Comparison of ENCODE assay signal across 11 mouse cellular contexts in the genomic region with DNA sequence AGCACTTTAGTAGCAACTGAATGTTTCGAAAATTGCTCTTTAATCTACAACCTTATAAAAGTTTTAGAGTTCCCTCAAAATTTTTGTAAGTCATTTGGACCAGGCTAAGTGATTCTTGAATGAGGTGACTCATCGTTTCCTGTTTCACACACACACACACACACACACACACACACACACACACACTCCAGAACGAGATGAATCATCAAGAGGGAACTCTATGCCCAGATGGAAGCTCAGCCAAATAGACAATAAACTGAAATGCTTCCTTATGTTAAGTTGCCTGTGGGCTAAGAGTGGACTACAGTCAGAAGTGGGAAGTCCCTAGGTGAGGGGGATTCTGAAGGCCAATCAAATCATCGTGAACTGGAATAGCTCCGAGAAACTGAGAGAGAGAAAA.
A peak's percentile ranks its signal among the peaks of the same experiment; 100 is the strongest.
DNase-seq lines count a peak whose midpoint lies in the region; ATAC-seq and TF ChIP-seq lines count a peak whose summit lies in the region.
"Had no signal": no experiment of that assay in that cellular context is flagged by ENCODE, and none has a peak within 500 bp of the region (broad histone marks: within the 10 kb centered on the region; RNA-seq: fewer than 3 reads in every experiment).

No protein-coding gene starts in this region.

- no peak overlapping the region for H3K4me2 ChIP-seq in forebrain, embryonic 14.5 days (ENCODE audit: low read length)
- H3K4me2 ChIP-seq: embryonic facial prominence, embryonic 15.5 days; hindbrain, embryonic 13.5 days had no signal

- H3K9ac ChIP-seq in forebrain, embryonic 14.5 days (ENCODE audit: low read length), result no peak overlapping the region
- H3K9ac ChIP-seq: embryonic facial prominence, embryonic 15.5 days; hindbrain, embryonic 13.5 days had no signal

- intact Hi-C loops in left cerebral cortex, adult 2 months (cut with DNase I), result no loop called here

- peak; percentile 18 for DNase-seq in urinary bladder, postnatal 25 days (ENCODE audit: low spot score)
- DNase-seq in urinary bladder, postnatal 4 days (ENCODE audit: low spot score in 2 of 2), result no peak
- DNase-seq in brain, adult 2 months (ENCODE audit: low read depth, low spot score), result peak; percentile 79
- DNase-seq in left cerebral cortex, adult 2 months (ENCODE audit: extremely low spot score in 1 of 2, low spot score in 2 of 2), result peak; percentile 35 to 37
- no peak for DNase-seq in cerebellum, postnatal 36 days
- DNase-seq in forebrain, embryonic 14.5 days (ENCODE audit: low spot score), result no peak
- no peak for DNase-seq in lung, adult 2 months
- DNase-seq: gastrocnemius, postnatal 36 days; midbrain, embryonic 14.5 days had no signal

- no peaks in the 10 kb centered on the region for H3K27me3 ChIP-seq in forebrain, embryonic 14.5 days (replicated peaks; ENCODE audit: control insufficient read depth, insufficient read depth, low read length)
- H3K27me3 ChIP-seq: embryonic facial prominence, embryonic 15.5 days; hindbrain, embryonic 13.5 days had no signal

- no peak overlapping the region for H3K4me3 ChIP-seq in left cerebral cortex, adult 2 months
- no peak overlapping the region for H3K4me3 ChIP-seq in forebrain, embryonic 14.5 days (ENCODE audit: low read depth, low read length)
- H3K4me3 ChIP-seq in lung, adult 2 months (replicated peaks; ENCODE audit: extremely low read depth, low read depth, low read length), result no peak overlapping the region
- H3K4me3 ChIP-seq: embryonic facial prominence, embryonic 15.5 days; hindbrain, embryonic 13.5 days had no signal

- H3K9me3 ChIP-seq in forebrain, embryonic 14.5 days (replicated peaks; ENCODE audit: control insufficient read depth, low read length), result no peaks in the 10 kb centered on the region
- H3K9me3 ChIP-seq: embryonic facial prominence, embryonic 15.5 days; hindbrain, embryonic 13.5 days had no signal

- TF ChIP-seq POLR2A in lung, adult 2 months (IDR thresholded peaks at IDR 0.05; ENCODE audit: borderline replicate concordance, extremely low read depth, low read depth, low read length), result no peak

- H3K36me3 ChIP-seq in forebrain, embryonic 14.5 days (ENCODE audit: control insufficient read depth, insufficient read depth, low read length), result no peaks in the 10 kb centered on the region
- H3K36me3 ChIP-seq: embryonic facial prominence, embryonic 15.5 days; hindbrain, embryonic 13.5 days had no signal

- ATAC-seq in forebrain, embryonic 14.5 days, result no peak

- WGBS in forebrain, embryonic 14.5 days, result 82% methylated on average over 5 of the region's 5 CpGs
- 60% methylated on average over 5 of the region's 5 CpGs for WGBS in lung, adult 2 months

- no peaks in the 10 kb centered on the region for H3K4me1 ChIP-seq in forebrain, embryonic 14.5 days (ENCODE audit: control insufficient read depth, insufficient read depth, low read length)
- no peaks in the 10 kb centered on the region for H3K4me1 ChIP-seq in lung, adult 2 months (ENCODE audit: control insufficient read depth, insufficient read depth, low read length)
- H3K4me1 ChIP-seq: embryonic facial prominence, embryonic 15.5 days; hindbrain, embryonic 13.5 days had no signal

- no peak for TF ChIP-seq CTCF in left cerebral cortex, adult 2 months (IDR thresholded peaks at IDR 0.05)
- no peak for TF ChIP-seq CTCF in lung, adult 2 months (IDR thresholded peaks at IDR 0.05; ENCODE audit: insufficient read depth, low read length)

- H3K27ac ChIP-seq in left cerebral cortex, adult 2 months, result no peak overlapping the region
- no peak overlapping the region for H3K27ac ChIP-seq in forebrain, embryonic 14.5 days (ENCODE audit: low read depth, low read length)
- H3K27ac ChIP-seq: embryonic facial prominence, embryonic 15.5 days; hindbrain, embryonic 13.5 days had no signal

Comparison
In these comparisons a context has a peak if more than half of its experiments do, and no peak if none do; other contexts are left out.
1. DNase-seq: peak in urinary bladder, postnatal 25 days (single experiment), brain, adult 2 months (single experiment) and left cerebral cortex, adult 2 months (2 of 2); none in urinary bladder, postnatal 4 days (0 of 2), cerebellum, postnatal 36 days (0 of 2), forebrain, embryonic 14.5 days (single experiment) and lung, adult 2 months (single experiment).